Mouse (Mus musculus) stomach, postnatal 0 days (tissue): ENCODE results near the gene Tgfb2.

Experiments
- CTCF ChIP-seq: IDR thresholded peaks from 2 replicates; pipeline ENCODE4 v1.5.1; 2016; ENCODE audit warnings: antibody characterized with exemption, low read depth, mild to moderate bottlenecking, moderate library complexity
- EP300 ChIP-seq: optimal IDR thresholded peaks from 2 replicates; pipeline ENCODE3; 2016; ENCODE audit warnings: antibody characterized with exemption

- TF ChIP-seq CTCF: peak; percentile 13; the same call in 1 of the 2 replicates
- no peak for TF ChIP-seq EP300
Observed at GRCm38 (mm10) chr1:186748724-186749653, 43.2 kb upstream of the Tgfb2 start, which contains the start of gene Rrp15.
